Mouse (Mus musculus) adrenal gland, postnatal 25 days (tissue): ENCODE measurements at regions not wholly inside any gene's neighbourhood (a gene's known extent, or its start where the extent isn't known, plus 50 kb on each side); places are given as distances from the start of the nearest gene placed in this dataset.

Experiments used
- DNase-seq: peaks from one replicate; pipeline ENCODE4 v3.0.0; 2021; ENCODE audit warnings: mixed read lengths

DNA sequence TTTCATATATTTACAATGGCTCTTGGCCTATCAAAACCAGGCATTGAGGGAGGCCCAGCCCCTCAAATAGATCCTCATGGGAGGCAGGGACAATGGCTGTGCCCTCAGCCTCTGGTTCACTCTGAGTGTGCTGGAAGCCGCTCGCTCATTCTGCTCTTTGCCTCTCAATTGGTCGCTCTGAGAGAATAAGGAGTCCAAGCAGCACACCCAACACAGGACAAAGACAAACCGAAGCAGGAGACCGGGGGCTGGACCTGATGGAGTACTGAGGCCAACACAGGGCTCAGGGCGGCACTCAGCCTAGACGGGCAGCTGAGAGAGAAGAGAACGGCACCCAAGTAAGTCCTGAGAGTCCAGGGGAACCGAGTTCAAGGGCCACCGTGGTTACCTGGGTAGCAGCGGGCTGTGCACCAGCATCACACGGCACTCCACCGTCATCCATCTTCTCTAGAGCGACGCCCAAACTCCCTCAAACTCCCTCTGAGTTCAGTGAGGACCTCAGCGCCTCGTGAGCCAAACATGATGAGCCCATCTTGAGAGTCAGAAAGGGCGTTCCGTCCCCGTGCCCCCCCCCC, 145.8 kb downstream of the Setd4 start:
- no peak for DNase-seq

DNA sequence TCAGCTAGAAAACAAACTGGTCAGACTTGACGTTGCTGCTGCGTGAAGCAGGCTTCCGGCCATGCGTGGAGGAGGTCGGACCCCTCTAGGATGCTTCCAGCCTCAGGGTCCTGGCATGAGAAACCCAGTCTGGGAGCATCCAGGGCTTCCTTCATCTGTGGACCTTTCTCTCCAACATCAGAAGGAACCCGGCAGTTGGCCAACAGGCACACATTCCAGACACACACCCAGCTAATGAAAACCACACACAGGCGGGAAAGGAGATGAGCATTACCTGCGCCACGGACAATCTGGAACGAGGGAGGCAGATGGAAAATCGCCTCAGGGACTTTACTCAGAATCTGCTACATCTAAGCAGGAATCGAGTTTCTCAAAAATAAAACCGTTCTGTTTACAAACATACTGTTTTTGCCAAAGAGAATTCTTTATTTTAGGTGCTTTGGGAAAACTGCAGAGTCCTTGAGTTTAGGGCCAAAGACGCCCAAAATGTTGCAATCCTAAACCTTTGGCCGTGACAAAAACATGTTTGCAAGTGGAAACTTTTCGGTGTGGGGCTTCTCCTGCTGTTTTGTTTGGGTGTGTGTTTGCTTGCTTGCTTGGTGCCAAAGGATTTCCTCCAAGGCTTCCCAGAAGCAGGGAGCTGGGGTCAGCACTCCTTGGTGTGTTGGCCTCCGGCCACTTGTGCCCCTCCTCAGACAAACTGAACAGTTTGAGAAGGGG, 147.0 kb downstream of the Setd4 start:
- no peak for DNase-seq

DNA sequence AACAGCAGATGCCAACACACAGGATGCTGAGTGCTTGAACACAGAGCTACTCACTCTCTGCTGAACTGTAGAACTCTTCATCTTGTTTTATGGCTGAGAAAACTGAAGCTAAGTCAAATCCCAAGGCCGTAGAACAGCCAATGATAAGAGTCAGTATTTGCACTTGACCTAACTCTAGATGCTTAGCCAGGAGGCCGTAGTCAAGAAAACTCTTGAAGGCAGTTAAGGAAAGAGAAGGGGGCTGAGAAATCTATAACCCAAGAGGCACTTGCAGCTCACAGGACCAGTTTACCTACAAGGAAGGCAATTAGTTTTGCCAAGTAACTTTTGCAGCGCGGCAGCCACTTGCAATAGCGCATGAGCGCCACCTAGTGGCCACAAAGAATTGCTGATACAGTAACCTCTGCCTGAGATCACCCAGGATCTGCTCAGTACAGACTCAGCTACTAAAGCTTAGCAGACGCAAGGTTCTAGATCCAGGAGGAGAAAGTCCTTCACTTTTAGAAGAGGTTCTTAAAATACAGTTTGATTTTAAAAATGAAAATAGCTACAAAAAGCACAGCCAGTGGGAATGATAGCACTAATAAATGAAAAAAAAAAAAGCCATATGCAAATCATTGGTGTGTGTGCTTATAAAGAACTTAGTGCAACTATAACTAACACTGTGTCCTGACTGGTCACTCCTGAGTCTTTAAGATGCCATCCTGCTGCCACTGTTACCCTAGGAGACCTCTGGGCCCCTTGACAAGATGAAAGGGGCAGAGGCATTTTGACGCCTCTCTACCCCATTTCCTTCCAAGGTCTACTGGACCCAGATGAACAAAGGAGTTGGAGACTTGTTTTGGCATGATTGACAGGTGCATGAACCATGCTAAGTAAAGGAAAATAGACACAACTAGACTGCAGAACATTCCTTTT, 149.5 kb downstream of the Setd4 start:
- peak; percentile 85 for DNase-seq

DNA sequence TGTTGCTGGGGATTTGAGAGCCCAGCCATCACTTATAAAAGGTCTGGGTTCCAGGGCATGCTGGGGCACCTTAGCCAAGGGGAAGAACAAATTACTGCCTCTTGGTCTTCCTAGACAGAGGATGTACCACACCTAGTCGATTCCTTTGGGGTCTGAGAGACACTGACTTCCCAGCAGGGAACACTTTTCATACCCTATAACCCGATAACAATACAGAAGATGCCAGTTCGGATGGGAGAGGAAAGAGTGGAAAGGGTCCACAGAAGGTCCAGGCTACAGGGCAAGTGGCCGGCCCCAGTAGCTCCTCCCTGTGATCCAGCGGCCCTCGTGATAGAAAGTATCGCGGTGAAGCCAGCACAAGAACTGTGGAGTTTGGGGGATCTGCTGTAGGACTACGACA, 150.8 kb downstream of the Setd4 start:
- DNase-seq, result no peak

DNA sequence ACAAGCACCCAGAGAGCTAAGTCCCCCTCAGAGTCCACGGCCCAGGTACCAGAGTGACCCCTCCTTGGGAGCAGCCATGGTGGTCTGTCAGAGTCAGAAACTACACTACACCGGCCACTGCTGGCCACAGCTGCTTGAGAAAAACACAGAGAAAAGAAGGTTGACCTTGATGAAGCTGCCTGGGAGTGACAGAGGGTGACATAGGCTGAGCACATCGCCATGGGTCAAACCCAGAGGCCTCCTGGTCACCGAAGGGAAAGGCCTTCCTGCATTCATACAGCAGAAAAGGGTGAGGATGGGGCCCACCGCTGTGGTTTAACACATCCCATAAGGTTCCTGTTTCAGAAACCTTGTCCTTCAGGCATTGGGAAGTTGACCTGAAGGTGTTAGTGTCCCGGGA, 153.0 kb downstream of the Setd4 start:
- no peak for DNase-seq

DNA sequence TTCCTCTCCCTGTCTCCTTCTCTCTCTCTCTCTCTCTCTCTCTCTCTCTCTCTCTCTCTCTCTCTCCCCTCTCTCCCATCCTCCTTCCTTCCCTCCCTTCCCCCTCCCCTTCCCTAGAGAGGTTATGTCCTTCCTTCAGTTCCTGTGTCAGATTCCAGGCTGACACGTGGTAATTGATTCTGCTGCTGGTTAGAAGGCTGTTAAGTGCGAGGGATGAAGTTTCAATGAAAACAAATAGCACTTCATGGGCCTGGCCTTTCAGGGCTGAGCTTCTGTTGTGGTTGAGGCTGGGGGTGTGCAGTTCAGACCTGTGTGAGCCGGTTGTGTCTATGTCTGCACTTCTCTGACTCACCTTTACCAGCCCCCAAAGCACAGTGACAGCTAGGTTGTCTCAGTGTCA, 153.9 kb downstream of the Setd4 start:
- DNase-seq, result no peak

DNA sequence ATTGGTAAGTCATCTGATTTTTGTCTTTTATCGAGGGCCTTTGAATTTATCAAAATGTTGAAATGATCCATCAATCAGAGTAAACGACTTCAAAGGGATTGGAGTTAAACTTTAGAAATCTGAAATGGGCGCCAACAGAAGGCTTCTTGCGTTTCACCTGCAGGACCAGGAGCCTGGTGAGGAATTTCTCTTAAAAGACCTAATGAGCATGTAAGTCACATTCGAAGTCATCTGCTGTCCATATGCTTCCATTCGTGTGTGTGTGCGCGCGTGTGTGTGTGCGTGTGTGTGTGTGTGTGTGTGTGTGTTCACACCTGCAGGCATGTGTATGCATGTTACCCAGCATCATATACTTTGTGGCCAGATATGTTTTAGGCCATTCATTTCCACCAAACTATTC, 155.7 kb downstream of the Setd4 start:
- DNase-seq, result no peak

DNA sequence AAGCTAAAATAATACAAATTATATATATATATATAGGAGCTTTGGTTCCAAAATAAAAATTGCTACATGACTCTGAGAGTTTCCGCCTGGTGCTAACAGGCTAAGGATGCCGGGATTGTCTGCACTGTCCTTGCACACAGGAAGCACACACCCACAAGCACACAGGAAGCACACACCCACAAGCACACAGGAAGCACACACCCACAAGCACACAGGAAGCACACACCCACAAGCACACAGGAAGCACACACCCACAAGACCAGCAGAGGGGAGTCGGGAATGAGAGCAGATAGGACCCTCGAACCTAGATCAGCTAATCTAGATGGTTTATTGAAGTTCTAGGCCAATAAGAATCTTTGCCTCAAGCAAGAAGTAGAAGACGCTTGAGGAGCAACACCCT, 156.9 kb downstream of the Setd4 start:
- DNase-seq, result no peak

DNA sequence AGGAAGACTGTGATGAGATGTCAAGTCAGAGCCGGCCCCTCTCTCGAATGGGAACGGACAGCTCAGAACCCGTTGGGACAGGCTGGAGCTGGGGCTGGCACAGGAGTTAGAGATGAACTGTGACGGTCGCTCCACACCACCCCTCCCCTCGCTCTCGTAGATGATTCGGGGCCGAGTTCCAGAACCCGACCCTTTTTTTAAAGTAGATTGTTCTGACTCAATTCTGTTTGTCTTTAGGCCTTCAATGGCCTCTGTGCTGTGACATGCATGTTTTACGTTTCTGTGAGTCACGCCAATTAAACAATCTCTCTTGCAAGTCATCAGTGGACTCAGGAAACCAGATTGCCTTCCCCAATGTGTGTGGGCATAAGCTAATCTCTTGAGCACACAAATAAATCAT, 157.7 kb downstream of the Setd4 start:
- DNase-seq, result no peak

DNA sequence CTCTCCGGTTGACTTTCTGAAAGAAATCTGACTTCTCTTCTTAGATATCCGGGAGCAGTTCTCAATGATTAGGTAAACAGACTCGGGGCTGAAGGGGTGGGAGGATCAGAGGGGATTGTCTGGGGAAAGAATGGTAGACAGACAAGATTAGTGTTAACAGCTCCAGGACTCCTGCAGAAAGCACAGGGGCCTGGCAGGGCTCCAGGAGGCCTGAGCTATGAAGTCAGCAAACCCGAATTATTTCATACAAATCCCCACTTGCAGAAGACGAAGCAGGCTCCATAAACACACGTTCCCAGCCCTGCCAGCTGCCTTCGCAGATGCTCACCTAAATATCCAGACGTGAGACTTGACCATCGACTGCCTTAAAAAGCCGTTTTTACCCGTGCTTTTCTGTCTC, 161.0 kb downstream of the Setd4 start:
- DNase-seq, result peak; percentile 54

DNA sequence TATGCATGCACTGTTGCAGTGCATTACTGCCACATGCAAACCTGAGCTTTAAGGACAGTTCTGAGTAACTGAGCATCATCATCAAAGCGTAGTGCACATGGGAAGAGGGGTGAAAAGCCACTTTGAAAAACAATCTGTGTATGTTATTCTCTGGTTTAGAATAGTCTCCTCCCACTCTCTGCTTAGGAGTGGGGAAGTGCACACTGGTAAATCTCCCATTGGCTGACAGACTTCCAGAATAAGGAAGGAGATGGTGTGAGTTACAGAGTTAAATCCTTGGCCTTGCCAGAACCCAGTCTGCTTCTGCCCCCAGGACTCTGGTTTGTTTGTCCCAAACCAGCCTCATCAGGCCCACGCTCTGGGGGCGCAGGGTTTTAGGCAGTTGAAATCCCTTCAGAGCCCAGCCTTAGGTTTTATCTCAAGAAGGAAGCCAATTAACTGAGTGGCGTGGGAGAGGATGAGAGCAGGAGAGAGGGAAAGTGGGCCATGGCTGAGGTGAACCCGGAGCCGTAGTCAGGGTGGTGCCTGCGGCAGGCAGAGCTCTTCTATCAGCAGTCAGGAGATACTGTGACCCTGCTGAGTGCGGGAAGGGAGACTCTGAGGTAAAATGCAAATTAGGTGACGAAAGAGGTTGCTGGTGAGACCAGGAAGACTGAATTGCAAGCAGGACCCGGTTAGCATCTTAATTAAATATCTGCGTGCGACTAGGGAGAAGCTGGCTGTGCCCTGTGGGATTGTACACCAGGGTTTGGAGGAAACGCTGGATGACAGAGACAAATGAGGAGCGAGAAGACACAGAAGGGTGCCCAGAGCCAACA, 166.0 kb downstream of the Setd4 start:
- DNase-seq, result no peak

DNA sequence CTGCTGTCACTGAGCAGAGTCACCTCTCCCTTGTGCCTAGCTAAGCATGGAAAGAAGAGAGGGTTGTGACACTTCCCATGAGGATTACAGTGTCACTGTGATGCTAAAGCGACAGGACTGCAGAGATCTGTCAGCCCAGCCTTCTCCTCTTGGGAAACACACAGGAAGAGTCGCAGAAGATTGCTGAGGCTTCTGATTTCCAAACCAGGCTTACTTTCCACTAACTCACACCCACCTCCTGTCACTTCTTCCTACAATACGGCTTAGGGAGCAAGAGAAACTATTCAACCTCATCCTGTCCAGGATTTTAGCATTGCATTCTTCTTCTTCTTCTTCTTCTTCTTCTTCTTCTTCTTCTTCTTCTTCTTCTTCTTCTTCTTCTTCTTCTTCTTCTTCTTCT, 167.1 kb downstream of the Setd4 start:
- DNase-seq, result no peak

DNA sequence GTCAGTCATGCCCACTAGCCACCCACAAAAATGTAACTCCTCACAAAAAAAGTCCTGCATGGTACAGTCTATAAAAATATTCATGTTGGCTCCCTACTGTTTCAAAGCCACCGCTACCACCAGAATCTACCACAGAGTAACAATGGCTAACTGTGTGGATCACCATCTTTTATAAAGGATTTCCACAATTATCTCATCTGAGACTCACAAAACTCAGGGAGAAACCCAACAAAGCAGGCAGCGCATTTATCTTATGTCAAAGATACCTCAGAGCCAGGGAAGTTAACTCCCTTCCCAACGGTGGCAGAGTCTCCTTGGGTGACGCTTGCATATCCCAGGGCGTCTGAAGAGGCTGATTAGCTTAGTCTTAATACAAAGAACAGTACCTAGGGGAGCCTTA, 172.5 kb downstream of the Setd4 start:
- no peak for DNase-seq

DNA sequence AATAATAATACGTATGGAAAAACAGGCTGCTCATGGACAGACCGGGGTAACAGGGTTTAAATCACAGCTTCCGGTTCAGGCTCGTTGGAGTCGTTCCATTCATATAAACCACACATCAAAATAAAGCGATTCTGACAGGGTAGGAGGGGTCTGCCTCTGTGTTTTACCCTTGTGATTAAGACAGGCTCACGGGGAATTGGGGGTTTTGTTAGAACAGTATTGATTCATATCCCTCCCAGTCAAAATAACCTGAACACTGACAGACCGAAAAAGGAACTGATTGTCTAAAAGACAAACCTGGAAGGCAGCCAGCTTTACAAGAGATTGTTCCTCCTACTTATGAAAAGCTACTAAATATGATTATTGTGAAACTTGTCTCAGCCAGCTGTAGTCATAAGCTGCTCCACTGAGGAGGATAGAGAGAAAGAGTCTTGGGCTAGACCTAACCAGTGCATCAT, 174.5 kb downstream of the Setd4 start:
- DNase-seq, result no peak

DNA sequence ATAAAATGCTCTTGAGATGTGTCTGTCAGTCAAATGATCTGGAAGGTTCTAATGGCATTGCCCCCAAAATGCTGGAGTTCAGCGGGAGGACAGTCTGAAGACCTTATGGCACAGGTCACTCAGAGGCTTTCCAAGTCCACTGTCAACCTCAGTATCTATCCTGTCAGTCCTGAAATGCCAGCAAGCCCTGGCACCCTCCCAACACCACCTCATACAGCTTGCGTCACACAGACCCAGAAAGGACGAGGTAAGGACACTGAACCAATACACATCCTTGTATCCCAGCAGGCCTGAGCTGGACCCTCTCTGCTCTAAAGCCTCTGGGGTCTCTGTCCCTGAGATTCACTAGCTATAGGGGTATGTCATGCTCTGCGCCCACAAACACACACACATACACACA, 176.6 kb downstream of the Setd4 start:
- DNase-seq, result no peak

DNA sequence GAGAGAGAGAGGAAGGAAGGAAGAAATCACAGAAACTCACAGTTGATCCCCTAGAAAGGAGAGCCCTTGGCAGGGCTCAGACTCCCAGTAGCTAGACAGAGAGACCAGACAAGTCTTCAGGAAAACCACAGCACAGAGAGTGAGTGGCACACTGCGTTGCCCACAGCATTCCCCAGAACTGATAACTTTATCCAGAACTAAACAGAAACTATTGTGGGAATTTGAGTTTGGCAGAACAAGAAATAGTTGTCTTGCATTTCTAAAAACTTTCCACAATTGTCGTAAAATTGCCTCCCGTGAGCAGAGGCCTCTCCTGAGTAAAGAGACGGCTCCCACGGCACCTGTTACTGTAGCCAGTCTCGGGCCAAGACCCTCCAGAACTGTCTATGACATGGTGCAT, 178.1 kb downstream of the Setd4 start:
- no peak for DNase-seq

DNA sequence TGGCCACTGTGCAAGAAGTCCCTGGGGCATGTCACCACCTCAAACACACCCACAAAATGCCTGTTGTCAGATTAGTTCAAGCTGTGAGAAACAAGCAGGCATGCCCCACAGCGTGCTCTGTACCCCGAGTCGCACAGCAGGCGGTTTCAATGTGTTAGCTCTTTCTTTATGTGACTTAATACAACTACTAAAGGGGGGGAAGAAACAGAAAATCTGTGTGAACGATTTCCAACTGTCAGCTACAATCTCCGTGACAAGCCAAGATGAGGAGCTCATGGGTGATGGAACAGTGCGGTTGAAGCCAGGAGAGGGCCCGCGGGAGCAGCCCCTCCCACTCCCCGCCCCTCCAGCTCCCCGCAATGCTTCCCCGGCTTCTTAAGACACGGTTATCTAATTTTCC, 180.7 kb downstream of the Setd4 start:
- no peak for DNase-seq

DNA sequence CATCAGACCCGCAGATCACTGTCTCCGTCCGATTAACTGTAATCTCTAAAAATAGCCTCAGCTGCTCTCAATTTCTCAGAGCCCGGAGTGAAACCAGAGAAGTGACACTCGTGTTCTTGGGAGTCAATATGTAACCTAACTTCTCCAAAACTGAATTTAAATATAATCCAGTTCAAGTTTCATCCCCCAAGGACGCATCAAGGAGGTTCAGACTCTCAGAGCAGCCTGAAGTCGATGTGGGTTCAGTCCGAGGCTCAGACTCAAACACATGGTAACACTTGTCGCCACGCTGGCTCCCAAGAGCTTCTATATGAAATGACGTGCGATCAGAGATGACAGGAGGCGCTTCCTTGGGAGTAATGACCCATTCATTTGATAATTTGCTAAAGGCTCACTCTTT, 181.6 kb downstream of the Setd4 start:
- DNase-seq, result no peak

DNA sequence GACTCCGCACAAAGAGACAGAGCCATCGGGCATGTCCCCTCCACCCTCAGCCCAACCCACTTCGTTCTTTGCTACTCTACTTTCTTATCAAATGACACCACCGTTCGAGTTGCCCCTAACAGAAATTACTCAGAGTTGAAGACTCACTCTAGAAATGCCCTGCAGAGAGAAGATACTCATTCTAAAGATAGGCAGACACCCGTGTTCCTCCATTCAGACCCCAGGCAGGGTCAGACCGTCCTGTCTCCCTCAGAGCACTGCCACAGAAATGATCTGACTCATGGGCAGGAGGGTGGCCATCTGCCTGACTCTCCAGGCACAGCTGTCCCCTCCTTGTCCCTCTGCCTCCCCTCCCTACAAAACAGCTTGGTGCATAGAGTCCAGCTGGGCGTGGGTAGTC, 185.6 kb downstream of the Setd4 start:
- no peak for DNase-seq

DNA sequence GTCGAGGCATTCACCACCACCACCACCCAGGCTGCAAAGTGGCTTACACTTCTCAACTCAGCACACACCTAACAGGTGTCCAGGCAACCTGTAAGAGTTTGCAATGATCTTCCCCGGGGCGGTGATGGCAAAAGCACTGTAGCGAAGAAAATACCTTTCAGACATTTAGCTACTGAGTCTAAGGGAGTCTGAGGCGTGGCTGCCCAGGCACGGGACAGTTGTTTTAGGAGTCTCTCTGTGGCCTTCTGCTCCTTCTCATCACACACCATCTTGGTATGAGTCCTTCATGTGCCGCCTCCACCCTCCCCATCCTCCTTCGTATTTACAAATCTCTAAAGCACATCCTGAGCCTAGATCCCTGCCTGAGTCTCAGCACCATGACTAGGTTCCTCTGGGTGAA, 186.0 kb downstream of the Setd4 start:
- DNase-seq, result no peak

DNA sequence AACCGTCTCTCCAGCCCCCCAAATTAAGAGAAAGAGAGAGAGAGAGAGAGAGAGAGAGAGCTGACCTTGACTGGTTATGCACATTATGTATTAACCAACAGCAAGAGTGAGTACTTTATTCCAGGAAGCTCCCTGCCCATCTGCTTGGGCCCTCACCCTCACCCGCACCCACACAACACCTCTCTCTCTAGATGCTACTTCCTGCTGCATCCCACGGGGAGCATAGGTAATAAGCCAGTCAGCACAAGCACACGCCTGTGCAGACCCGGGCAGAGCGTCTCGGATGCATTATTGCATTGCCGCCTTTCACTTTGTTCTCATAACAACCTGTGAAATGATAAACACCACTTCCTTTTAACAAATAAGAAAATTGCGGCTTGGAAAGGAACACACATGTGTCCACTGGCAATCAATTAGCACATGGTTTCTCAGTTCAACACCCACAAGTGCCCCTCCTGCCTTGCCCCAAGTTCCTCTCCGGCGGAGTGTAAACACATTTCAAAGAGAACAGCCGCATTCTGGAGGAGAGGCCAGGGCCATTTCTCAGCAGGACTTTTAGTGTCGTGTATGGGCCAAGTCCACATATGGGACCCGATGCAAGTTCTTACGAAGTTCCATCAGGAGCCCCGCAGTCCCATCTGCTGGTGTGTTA, 211.7 kb downstream of the Setd4 start:
- DNase-seq, result no peak

DNA sequence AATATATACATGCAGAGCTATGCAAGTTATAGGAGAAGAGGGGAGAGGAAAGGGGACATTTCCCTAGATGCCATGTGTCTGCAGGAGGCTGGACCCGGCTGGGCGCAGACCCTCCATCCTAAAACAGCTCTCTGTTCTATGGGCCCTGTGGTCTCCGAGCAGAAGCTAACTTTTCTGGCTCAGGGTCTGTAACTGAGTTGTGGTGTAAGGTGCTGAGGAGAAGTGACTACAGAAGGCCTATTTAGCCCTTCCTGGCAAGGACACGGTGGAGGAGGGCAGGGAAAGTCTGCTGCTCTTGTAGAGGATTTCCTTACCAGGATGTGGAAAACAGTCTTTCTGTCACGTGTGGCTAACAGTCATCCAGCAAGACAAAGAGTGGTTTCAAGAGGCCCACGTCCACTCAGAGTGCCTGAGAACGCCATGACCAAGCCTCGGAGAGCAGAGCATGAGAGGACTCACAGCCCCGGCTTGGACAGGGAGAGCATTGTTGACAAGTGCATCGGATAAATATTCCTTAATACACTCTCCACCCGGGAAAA, 216.2 kb downstream of the Setd4 start:
- no peak for DNase-seq
